Mouse (Mus musculus) limb, embryonic 15.5 days (tissue): ENCODE measurements around the gene Cnst. TPM values are rescaled to one million over a fixed set of nuclear protein-coding genes. Genes with fewer than 3 reads are reported as not detected.
A peak's percentile ranks its signal among the peaks of the same experiment; 100 is the strongest.

Experiments used
- ATAC-seq: fragments of 200-750 bp; cut with Nextera tagmentation; 2 replicates; pipeline ENCODE4 v1.8.0; 2017; ENCODE audit warnings: low read depth, moderate TSS enrichment; ENCODE audit not compliant: insufficient number of reproducible peaks, low FRiP score, low TSS enrichment
- H3K27ac ChIP-seq: fragments of 300-500 bp; sonication (generic); 2 replicates; pipeline ENCODE4 v1.5.1; 2015; ENCODE audit warnings: moderate library complexity, mild to moderate bottlenecking, inconsistent platforms
- H3K27me3 ChIP-seq: fragments of 300-500 bp; sonication (generic); 2 replicates; pipeline ENCODE4 v1.6.1; 2015; ENCODE audit warnings: inconsistent platforms
- H3K36me3 ChIP-seq: fragments of 300-500 bp; sonication (generic); 2 replicates; pipeline ENCODE4 v1.6.1; 2015; ENCODE audit warnings: inconsistent platforms
- H3K4me1 ChIP-seq: fragments of 300-500 bp; sonication (generic); 2 replicates; pipeline ENCODE4 v1.6.1; 2015; ENCODE audit warnings: inconsistent platforms
- H3K4me2 ChIP-seq: fragments of 300-500 bp; sonication (generic); 2 replicates; pipeline ENCODE4 v1.6.1; 2015; ENCODE audit warnings: mild to moderate bottlenecking, inconsistent platforms
- H3K4me3 ChIP-seq: fragments of 300-500 bp; sonication (generic); 2 replicates; pipeline ENCODE4 v1.5.1; 2015; ENCODE audit warnings: mild to moderate bottlenecking, inconsistent platforms
- H3K9ac ChIP-seq: fragments of 300-500 bp; sonication (generic); 2 replicates; pipeline ENCODE4 v1.6.1; 2015; ENCODE audit warnings: inconsistent platforms
- H3K9me3 ChIP-seq: fragments of 300-500 bp; sonication (generic); 2 replicates; pipeline ENCODE4 v1.6.1; 2016; ENCODE audit warnings: inconsistent platforms
- WGBS: fragments of 180-500 bp; shearing (Covaris S2); methylation state at CpG from one replicate; pipeline ENCODE4 v1.1.7; 2015; 5-methylcytosine and 5-hydroxymethylcytosine counted together
- polyA plus RNA-seq: library from polyadenylated mRNA; unstranded; fragments of >200 nt; fragmentation: Nextera tagmentation; extraction: Ambion mirVana; gene quantifications from 2 replicates; pipeline ENCODE4 v1.2.1, GENCODE M21; 2015

Gene Cnst
- polyA plus RNA-seq, 1 experiment from 2014 or later: 15.0 TPM

GRCm38 (mm10) chr1:179608521-179608920 is 62.4 kb downstream of the Cnst start:
- Histone ChIP-seq H3K27ac (no peak overlapping the region), H3K27me3 (no peaks in the 10 kb centered on the region), H3K4me3 (no peak overlapping the region), H3K4me1 (peaks cover 13% of the 10 kb centered on the region; the same call in 1 of the 2 replicates), H3K36me3 (peaks cover 13% of the 10 kb centered on the region), H3K4me2 (no peak overlapping the region), H3K9ac (no peak overlapping the region), H3K9me3 (no peaks in the 10 kb centered on the region)
- 86% methylated on average over 8 of the region's 8 CpGs for WGBS
- ATAC-seq: no peak

- Histone ChIP-seq H3K4me3 (no peak overlapping the region), H3K36me3 (peaks cover 13% of the 10 kb centered on the region), H3K9me3 (no peaks in the 10 kb centered on the region), H3K27ac (no peak overlapping the region), H3K4me2 (no peak overlapping the region), H3K9ac (no peak overlapping the region), H3K27me3 (no peaks in the 10 kb centered on the region), H3K4me1 (peaks cover 15% of the 10 kb centered on the region; the same call in 1 of the 2 replicates)
- ATAC-seq: no peak
- WGBS: 68% methylated on average over 26 of the region's 26 CpGs
These were observed 63.7 kb downstream of the Cnst start for GRCm38 (mm10) chr1:179609724-179610505.

DNA sequence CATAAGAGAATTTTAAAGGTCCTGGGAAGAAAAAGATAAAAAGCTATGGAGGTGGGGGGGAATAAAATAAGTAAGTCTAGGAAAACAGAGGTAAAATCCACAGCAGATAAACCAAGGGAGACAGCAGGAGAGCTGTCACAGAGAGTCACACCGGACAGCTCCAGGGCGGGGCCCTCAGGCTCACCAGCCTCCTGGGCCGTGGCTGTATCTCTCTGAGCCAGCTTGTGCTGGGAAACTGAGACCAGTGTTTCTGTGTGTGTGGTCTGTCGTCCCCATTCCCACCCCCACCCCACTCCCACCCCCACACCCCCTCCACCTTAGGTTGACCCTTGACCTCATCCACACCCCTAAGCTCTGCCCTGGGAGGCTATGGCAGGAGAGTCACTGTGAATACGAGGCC is 65.0 kb downstream of the Cnst start:
- Histone ChIP-seq H3K27ac (no peak overlapping the region), H3K27me3 (no peaks in the 10 kb centered on the region), H3K36me3 (peaks cover 13% of the 10 kb centered on the region), H3K4me3 (no peak overlapping the region), H3K9ac (no peak overlapping the region), H3K4me2 (no peak overlapping the region), H3K9me3 (no peaks in the 10 kb centered on the region), H3K4me1 (peaks cover 15% of the 10 kb centered on the region; the same call in 1 of the 2 replicates)
- WGBS: 69% methylated on average over 5 of the region's 5 CpGs
- no peak for ATAC-seq

DNA sequence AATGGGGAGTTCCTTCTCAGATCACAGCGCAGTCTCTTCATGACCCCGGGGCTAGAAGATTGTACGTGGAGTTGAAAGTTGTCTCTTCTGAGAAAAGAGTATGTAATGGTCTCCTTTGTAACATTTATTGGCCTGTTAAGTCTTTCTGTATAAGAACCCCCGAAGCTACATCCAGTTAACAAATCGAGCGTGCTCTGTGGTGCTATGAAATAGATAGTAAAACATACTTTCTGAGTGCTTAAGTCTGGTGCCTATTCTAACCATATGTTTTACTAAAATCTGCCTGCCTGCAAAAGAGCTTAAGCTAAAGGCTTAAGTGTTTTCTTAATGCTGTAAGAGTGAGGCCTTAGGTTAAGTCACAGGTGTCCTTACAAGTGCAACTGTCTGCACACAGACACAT is 66.2 kb downstream of the Cnst start:
- Histone ChIP-seq H3K4me1 (peaks cover 15% of the 10 kb centered on the region; the same call in 1 of the 2 replicates), H3K4me2 (no peak overlapping the region), H3K27ac (no peak overlapping the region), H3K9ac (no peak overlapping the region), H3K4me3 (no peak overlapping the region), H3K27me3 (no peaks in the 10 kb centered on the region), H3K9me3 (no peaks in the 10 kb centered on the region), H3K36me3 (peaks cover 13% of the 10 kb centered on the region)
- no peak for ATAC-seq
- 34% methylated on average over 6 of the region's 6 CpGs for WGBS

GRCm38 (mm10) chr1:179612986-179613505 is 66.9 kb downstream of the Cnst start:
- no peak overlapping the region for H3K4me2 ChIP-seq
- WGBS: 31% methylated on average over 9 of the region's 9 CpGs
- no peak overlapping the region for H3K4me3 ChIP-seq
- H3K9ac ChIP-seq: no peak overlapping the region
- H3K27ac ChIP-seq: peak overlapping the region; percentile 55; the same call in 1 of the 2 replicates
- H3K27me3 ChIP-seq: no peaks in the 10 kb centered on the region
- no peaks in the 10 kb centered on the region for H3K9me3 ChIP-seq
- no peak for ATAC-seq
- H3K36me3 ChIP-seq: peaks cover 13% of the 10 kb centered on the region
- H3K4me1 ChIP-seq: peaks cover 15% of the 10 kb centered on the region; the same call in 1 of the 2 replicates

- Histone ChIP-seq H3K27ac (no peak overlapping the region), H3K4me1 (peaks cover 12% of the 10 kb centered on the region; the same call in 1 of the 2 replicates), H3K4me2 (no peak overlapping the region), H3K4me3 (no peak overlapping the region), H3K9ac (no peak overlapping the region), H3K9me3 (no peaks in the 10 kb centered on the region), H3K27me3 (no peaks in the 10 kb centered on the region), H3K36me3 (0 out of 2 replicates have a peak, but pooled peaks cover 3% of the 10 kb centered on the region)
- no peak for ATAC-seq
- 74% methylated on average over 7 of the region's 7 CpGs for WGBS
These were observed 71.3 kb downstream of the Cnst start for GRCm38 (mm10) chr1:179617426-179617825.

DNA sequence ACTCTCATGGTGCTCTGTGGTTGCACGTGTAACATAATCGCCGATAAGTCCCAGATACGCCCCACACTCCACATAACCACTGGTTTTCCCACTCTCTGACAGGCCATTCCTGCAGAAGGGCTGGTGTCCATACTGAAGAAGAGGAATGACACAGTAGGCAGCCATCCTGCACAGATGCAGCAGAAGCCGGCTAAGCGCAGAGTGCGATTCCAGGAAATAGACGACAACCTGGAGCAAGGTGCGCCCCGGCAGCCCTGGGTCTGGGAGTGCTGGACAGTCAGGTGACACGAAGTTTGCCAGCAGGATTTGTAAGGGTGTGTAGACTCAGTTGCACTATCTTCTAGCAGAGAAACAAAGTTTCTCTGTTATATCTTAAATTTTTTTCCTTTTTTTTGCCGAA is 76.5 kb downstream of the Cnst start:
- no peaks in the 10 kb centered on the region for H3K4me1 ChIP-seq
- WGBS: 90% methylated on average over 12 of the region's 12 CpGs
- H3K9ac ChIP-seq: no peak overlapping the region
- H3K9me3 ChIP-seq: no peaks in the 10 kb centered on the region
- H3K36me3 ChIP-seq: peaks cover 18% of the 10 kb centered on the region
- H3K27me3 ChIP-seq: no peaks in the 10 kb centered on the region
- no peak overlapping the region for H3K27ac ChIP-seq
- no peak for ATAC-seq
- no peak overlapping the region for H3K4me3 ChIP-seq
- H3K4me2 ChIP-seq: no peak overlapping the region

- 57% methylated on average over 4 of the region's 4 CpGs for WGBS
- Histone ChIP-seq H3K27ac (no peak overlapping the region), H3K36me3 (peaks cover 18% of the 10 kb centered on the region), H3K4me1 (no peaks in the 10 kb centered on the region), H3K9ac (no peak overlapping the region), H3K4me3 (no peak overlapping the region), H3K9me3 (no peaks in the 10 kb centered on the region), H3K4me2 (no peak overlapping the region), H3K27me3 (no peaks in the 10 kb centered on the region)
- no peak for ATAC-seq
These were observed 77.5 kb downstream of the Cnst start for GRCm38 (mm10) chr1:179623657-179624056.

DNA sequence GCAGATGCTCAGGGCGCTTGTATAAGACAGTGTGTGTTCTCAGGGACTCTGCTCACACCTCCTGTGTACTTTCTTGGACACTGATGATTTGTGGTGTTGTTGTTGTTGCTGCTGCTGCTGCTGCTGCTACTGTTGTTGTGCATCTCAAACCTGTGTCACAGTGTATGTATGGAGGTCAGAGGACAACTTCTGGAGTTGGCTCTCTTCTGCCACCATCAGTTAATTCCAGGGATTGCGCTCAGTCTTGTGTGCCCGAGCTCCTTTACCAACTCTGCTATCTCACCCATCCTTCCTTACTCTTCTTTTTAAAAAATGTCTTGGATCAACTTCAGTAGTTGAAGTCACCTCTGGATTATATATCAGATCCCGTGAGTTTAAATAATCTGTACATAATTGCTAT is 78.2 kb downstream of the Cnst start:
- WGBS: 65% methylated on average over 4 of the region's 4 CpGs
- Histone ChIP-seq H3K4me3 (no peak overlapping the region), H3K36me3 (peaks cover 18% of the 10 kb centered on the region)

DNA sequence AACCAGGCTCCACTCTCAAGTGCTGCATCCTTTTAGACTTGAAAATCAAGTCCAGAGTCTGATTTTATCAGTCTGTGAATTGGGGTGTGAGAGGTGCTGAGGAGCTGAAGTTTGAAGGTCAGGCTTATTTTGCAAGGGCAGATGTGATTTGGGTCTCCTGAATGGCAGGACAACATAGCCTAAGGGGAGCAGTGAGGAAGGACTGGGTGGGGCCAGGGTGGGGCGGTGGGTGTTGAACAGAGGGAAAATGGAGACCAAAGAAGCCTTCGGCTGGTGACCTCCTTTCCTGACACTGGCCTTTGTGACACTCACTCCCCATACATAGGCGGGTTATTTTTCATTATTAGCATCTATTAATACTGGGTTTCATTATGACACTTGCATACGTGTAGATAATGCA is 81.7 kb downstream of the Cnst start:
- H3K9me3 ChIP-seq: no peaks in the 10 kb centered on the region
- H3K4me1 ChIP-seq: no peaks in the 10 kb centered on the region
- H3K9ac ChIP-seq: no peak overlapping the region
- ATAC-seq: no peak
- WGBS: 87% methylated on average over 4 of the region's 4 CpGs
- no peak overlapping the region for H3K27ac ChIP-seq
- peaks cover 16% of the 10 kb centered on the region for H3K36me3 ChIP-seq
- H3K27me3 ChIP-seq: no peaks in the 10 kb centered on the region
- no peak overlapping the region for H3K4me3 ChIP-seq
- H3K4me2 ChIP-seq: no peak overlapping the region

More for the DNA sequence above, 78.2 kb downstream of the Cnst start:
- Histone ChIP-seq H3K27ac (no peak overlapping the region), H3K4me2 (no peak overlapping the region), H3K9ac (no peak overlapping the region), H3K9me3 (no peaks in the 10 kb centered on the region), H3K27me3 (no peaks in the 10 kb centered on the region), H3K4me1 (no peaks in the 10 kb centered on the region)
- ATAC-seq: no peak

- Histone ChIP-seq H3K4me2 (no peak overlapping the region), H3K27me3 (no peaks in the 10 kb centered on the region), H3K9ac (no peak overlapping the region), H3K36me3 (peaks cover 16% of the 10 kb centered on the region), H3K4me3 (no peak overlapping the region), H3K27ac (no peak overlapping the region), H3K4me1 (no peaks in the 10 kb centered on the region), H3K9me3 (no peaks in the 10 kb centered on the region)
- 42% methylated on average over 8 of the region's 8 CpGs for WGBS
- no peak for ATAC-seq
These were observed 82.4 kb downstream of the Cnst start for GRCm38 (mm10) chr1:179628438-179629106.

DNA sequence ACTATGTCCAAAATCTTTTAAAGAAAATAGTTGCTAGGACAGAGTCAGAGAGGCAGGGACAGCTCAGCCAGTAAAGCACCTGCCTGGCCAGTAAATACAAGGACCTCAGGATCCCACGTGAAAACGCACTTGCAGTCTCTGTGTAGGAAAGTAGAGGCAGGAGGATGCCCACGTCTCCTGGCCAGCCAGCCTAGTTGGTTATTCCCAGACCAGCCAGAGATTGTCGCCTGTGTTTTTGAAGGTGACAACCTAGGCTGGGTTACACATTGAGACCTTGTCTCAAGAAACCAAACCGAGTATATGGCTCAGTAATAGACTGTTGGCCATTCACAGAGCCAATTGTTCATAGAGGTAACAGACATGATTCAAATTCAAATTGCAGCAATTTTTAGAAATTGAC is 83.1 kb downstream of the Cnst start:
- H3K4me3 ChIP-seq: no peak overlapping the region
- no peak for ATAC-seq
- peaks cover 13% of the 10 kb centered on the region for H3K36me3 ChIP-seq

More for the DNA sequence above, 83.1 kb downstream of the Cnst start:
- 77% methylated on average over 5 of the region's 5 CpGs for WGBS
- no peak overlapping the region for H3K9ac ChIP-seq
- no peaks in the 10 kb centered on the region for H3K27me3 ChIP-seq
- no peaks in the 10 kb centered on the region for H3K9me3 ChIP-seq
- H3K4me2 ChIP-seq: no peak overlapping the region
- no peaks in the 10 kb centered on the region for H3K4me1 ChIP-seq
- H3K27ac ChIP-seq: no peak overlapping the region
